Mouse (Mus musculus): ENCODE data around the gene Nme7.
A peak's percentile ranks its signal among the peaks of the same experiment; 100 is the strongest.

Gene Nme7

DNA sequence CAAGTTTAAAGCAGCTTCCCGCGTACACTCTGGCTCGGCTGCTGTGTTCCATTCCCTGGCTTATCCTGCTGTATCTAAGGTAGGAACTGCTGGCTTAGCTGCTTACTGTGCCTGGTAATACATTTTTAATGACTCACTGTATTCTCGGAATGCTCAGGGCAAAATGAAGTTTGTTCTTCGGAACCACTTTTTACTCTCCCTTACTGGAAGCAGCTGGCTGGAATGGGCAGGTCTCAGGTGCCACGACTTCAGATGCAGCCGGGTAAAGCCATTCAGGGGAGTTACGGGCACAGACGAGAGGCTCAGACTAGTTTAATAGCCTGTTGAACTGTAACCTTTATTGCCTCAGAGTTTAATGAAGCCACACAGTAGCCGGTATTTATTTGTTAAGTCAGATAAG lies 17.5 kb downstream of the Nme7 start:
- DNase-seq = no peak

DNA sequence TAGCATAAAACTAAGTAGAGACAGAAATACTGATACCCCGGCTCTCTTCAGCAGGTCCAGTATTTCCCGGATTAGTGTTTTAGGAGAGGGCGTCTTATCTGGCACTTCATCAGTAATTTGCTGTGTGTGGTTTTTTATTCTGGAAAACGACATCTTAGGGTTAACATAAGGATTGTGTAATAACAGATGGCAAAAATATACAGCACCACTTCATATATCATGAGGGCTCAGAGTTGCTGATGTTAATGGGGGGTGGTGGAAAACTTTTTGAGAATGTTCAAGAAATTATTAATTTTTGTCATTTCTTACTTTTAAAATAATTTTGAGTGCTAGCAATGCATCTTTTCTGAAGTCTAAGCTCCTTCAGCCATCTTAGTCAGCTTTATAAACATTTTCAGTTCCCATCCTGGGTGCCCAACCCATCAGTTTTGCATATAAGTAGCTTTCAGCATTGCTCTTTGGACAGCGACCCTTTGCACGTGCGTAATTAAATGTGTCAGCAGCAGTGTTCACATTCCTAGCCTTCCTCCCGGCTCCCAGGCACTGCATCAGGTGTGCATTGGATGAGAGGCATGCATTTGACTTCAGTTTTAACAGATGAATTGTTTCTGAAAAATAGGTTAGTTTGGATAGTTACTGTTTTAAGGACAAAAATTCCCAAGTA lies 19.2 kb downstream of the Nme7 start:
- no peak for DNase-seq

DNA sequence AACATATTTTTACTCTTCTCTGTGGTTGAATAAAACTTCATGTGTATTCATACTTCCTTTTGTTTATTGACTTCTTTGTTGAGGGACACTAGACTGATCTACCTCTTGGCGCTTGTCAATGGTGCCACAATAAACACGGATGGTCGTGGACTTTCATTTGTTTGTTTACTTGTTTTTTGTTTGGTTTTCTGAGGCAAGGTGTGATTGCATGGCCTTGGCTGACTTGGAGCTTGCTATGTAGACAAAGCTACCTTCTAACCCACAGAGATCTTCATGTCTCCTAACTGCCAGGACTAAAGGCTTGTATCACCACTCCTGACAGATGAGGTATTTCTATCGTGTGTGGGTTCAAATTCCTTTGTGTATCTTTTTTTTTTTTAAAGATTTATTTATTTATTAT lies 20.3 kb downstream of the Nme7 start:
- no peak for DNase-seq

DNA sequence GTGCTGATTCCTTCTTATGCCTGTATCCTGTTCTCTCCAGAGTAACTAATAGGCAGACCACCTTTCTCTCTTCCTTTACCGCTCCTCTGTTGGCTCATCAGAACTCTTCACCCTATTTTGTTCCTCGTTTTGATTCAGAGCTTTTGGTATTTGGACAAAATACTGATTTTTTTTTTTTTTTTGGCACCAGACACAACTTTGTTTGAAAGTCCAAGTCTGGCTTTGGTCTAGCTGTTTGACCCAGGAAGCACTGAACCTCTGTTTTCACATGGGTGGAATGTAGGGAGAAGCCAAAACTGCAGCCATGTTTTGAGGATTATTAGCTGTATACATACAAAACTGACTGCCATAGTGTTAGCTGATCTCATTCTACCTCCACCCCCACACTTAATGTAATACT lies 21.0 kb downstream of the Nme7 start:
- no peak for DNase-seq

DNA sequence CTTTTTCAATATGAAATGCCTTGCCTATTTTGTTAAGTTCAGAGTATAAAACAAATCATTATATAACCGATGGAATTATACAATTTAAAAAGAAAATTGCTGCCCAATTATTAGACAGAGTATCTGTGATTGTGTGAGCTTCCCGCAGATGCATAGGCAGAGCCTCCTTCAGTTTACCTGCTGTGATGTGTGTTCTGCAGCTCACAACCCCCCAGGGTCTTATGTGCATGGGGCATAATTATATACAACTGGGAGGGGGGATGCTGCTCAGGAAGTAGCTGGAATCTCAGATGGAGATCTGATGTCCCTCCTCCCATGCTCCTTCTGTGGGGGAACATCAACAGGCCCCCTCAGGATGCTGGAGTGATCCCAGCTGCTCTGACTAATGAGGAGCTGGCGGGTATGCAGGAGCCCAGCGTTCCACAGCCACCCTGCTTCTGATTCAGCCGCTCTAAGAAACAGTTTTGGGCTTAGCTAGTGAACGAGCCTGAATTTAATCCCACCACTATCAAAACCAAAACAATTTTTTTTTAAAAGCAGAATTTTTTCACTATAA lies 22.8 kb downstream of the Nme7 start:
- peak; percentile 23 for DNase-seq

DNA sequence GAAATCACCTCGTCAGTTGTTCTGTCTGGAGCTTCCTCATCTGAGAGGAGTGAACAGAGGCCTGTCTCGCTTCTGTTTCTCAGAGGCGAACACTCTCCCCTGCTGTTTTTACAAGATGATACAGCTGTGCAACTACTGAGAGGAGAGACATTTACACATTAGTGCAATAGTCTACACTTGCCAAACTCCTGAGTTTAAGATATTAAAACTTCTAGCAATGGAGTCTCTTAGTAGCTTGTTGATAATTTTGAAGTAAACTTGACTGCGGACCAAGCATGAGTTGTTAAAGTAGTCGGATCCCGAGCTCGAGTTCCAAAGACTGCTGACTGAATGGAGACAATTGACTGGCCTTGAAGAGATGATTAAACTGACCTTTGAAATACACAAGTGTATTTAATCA lies 23.8 kb downstream of the Nme7 start:
- no peak for DNase-seq

DNA sequence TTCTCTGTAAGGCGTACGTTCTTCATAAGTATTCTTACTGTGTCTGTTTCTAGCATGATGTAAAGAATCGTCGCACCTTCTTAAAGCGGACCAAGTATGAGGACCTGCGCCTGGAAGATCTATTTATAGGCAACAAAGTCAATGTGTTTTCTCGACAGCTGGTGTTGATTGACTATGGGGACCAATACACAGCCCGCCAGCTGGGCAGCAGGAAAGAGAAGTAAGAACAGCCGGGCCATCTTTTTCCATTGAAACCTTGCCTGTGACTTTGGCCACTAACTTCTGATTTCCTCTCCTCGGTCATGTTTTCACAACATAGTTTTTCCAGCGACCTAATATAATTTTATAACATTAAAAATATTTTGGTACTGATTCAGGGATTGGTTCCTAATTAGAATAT lies 28.6 kb downstream of the Nme7 start:
- DNase-seq = no peak

DNA sequence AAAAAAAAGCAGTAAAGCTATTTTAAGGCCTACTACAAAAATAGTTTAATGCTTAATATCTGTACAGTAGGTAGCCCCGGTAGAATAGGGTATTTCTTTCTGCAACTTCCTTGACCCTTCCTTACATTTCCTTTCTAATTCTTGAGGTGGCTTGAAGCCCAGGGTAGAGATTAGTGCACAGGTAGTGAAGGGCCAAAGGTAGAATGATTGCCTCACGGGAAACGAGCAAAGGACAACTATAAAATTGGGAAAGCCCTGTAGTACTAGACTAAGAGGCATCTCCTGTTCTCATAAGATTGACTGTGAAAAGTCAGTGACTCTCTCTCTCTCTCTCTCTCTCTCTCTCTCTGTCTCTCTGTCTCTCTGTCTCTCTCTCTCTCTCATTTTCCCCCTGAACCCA lies 31.5 kb downstream of the Nme7 start:
- DNase-seq = no peak

DNA sequence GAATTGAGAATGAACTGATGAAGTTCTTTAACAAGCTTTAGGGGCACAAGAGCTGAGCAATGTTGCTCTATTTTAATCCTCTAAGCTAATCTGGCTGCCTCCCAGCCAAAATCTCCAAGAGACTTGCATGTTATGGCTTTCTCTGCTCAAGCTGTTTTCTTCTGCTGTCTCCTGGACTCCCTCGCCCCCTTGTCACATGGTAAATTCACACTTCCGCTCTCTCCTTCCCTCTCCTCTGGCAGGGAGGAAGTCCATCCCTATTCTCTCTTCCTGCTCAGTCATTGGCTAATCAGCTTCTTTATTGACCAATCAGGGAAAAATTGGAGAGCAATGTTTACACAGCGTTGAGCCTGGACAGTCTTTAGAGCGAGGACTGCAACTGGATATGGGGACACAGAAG lies 31.9 kb downstream of the Nme7 start:
- DNase-seq = no peak

DNA sequence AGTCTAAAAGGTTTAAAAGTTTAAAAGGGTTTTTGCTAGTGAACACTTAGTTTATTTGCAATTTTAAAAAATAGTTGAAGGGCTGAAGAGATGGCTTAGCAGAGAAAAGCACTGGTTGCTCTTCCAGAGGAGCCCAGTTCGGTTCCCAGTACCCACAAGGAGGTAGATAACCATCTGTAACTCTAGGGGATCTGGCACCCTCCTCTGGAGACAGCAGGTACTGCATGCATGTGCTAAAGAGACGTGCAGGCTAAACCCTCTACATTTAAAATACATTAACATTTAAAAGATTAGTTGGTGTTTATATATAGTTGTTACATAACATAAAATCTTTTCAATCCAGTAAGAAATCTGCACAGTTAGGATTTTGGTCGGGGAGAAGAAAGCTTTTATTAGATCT lies 38.2 kb downstream of the Nme7 start:
- peak; percentile 31 for DNase-seq

DNA sequence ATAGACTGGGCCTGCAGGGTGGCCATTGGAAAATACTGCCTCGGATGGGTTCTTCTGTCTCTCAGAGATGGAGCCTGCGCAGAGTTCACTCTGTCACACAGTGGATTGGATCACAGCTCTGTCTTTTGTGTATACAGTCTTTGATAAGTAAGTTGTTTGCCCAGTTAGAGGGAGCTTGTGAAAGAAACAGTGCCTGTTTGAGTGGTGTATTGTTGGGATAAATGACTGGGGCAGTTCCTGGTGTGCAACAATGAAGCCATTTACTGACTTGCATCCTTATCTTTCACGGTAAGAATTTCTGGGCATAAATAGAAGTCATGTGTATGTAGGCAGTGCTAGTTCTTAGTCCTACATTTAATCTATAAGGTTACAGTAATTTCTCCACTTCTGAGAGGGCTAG lies 49.5 kb downstream of the Nme7 start:
- DNase-seq = no peak

DNA sequence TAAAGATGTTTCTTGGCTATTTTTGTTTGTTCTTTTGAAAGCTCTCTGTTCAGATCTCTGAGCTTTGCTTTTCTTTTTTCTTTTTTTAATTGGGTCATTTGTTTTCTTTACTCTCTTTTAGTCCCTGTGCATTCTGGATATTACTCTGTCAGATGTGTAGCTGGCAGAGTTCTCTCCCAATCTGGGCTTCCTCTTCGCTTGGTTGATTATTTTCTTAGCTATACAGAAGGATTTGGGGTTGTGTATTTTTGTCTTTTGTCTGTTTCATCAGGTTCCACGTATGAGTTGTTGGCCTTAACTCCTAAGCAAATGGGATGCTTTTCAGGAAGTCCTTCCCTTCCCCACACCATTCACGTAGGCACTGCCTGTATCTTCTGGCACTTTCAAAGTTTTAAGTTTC lies 54.1 kb downstream of the Nme7 start:
- no peak for DNase-seq

DNA sequence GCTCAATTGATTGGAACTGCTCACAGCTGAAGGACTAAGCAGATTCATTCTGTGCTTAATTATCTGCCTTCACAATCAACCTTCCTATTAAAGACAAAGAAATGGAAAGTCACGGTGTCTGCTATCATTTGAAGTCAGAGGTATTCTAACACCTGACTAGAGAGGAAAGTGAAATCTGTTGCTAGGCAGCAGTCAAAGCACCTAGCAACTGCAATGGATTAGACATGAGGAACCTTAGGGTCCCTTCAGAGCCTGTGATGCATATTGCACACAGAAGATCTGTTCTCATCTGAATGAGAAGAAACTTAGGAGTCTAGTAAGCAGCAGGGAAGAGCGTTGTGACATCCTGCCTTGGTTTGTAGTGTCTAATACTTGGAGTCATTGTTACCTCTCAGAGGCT lies 58.1 kb downstream of the Nme7 start:
- DNase-seq = no peak

DNA sequence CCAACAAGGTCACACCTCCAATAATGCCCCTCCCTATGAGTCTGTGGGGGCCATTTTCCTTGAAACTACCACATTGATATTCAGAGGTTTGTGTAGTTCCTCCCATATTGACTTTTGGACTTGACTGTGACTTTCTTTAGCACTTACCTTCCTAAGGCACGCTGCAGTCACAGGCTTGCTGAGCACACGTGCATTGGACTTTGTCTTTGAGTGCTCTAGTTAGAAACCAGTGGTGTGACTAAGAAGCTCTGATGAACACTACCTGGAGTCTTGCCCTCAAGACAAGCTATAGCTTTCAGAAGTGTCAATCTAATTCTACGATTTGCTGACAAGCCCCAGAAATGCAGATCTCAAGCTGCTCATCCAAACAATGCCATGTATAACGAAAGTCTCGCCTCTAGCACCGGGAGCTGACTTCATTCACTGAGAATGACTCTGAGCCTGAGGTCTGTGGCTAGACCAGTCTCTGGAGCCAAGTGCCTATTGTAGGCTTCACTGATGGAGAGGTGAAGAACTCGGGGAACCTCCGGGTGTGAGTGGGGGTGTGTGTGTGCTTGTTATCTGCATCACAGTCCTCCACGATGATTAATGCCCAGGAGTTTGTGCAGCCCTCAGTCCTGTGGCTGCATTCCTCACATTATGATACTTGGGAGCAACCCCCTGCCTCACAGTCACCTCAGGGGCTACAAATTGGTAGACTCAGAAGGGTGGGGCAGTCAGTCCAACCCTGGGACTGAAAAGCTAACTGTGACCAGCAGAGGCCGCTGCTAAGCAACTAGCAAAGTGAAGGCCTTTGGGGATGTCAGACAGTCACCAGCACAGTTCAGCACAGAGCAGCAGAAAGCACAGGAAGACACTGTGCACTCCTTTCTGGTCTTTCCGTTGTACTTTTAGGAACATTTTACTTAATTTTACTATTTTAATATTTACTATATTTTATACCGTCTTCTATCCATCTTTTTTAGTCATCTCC lies 62.5 kb downstream of the Nme7 start:
- peak; percentile 79 for DNase-seq

DNA sequence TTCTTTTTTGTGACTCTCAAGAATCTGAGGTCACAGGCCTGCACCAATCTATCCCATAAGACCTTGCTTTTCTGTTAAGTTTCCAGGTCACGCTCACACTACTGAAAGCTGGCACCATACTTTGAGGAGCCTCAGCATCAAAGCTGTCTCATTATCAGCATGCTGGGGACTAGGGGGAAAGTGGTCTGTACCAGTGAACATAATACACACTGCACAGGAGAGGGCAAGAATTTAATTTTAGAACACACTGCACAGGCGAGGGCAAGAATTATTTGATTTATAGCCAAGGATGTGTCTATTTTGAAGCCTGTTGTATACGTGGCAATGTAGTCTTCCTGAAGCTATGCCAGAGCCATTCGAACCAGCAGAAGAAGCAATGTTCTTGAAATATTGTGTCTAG lies 64.2 kb downstream of the Nme7 start:
- DNase-seq = no peak

DNA sequence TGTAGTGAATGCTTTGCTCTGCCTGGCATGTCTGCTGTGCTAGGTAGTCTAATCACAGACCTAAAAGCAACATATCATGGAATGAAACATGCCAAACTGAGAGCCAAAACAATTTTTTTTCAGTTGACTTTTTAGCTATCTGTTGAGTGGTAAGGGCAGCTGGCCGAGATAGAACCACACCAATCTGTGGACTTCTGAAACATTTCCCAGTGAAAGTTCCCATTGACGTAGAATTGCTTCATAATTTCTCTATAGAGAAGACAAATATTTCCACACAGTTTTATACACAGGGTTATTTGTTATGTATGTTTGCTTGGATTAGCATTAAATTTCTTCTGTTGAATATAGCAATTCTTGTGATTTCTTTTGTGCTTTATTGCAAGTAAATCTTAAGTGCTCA lies 65.9 kb downstream of the Nme7 start:
- DNase-seq = no peak

DNA sequence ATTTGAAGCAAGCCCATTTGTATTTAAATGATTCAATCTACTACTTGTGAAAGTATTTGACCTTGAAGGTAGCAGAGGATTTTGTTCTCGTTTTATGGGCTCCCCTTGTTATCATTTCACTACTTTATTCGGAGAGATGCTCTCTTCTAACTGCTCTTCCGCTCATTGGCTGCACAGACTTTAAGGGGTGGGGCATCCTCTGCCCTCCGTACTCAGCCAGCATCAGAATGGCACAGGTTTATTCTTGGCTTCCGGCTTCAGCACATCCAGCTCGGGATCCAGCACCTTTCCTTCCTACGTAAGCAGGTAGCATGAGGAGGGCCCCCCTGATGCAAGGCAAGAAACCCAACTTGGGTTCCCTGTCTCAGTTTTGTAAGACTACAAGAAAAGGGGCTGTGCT lies 69.1 kb downstream of the Nme7 start:
- no peak for DNase-seq

DNA sequence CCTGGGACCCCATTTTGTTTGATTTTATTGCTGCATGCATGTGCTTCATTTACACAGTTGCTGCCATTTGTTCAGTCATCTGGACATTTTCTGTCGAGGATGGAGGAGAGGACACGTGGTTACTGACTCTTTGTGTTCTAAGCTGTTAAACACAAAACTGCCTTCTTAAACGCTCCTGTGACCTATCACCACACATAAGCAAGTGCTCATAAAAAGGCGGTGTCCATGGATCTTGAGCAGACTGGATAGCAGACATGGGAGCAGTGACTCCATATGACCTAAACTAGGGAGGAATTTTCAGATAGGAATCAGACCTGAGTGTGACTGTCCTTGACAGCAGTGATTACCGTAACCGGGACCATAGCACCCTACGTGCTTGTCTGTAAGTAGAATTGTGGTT lies 70.1 kb downstream of the Nme7 start:
- DNase-seq = no peak

DNA sequence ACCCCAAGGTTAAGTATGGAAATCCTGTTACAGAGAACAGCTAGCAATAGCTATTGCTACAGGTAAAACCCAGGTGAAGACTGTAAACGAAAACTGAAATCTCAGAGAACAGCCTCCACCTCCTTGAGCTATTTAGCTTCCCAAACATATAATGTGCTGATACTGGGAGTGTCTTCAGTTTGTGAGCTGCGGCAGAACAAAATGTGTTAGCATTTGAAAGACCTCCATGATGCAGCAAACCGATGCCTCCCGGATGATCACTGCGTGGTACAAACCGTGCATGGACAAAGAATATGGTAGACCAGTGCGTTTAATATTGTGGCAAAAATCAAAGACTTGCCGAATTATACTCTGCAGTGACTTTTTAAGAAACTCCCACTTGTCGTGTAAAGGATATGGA lies 71.7 kb downstream of the Nme7 start:
- DNase-seq = no peak

DNA sequence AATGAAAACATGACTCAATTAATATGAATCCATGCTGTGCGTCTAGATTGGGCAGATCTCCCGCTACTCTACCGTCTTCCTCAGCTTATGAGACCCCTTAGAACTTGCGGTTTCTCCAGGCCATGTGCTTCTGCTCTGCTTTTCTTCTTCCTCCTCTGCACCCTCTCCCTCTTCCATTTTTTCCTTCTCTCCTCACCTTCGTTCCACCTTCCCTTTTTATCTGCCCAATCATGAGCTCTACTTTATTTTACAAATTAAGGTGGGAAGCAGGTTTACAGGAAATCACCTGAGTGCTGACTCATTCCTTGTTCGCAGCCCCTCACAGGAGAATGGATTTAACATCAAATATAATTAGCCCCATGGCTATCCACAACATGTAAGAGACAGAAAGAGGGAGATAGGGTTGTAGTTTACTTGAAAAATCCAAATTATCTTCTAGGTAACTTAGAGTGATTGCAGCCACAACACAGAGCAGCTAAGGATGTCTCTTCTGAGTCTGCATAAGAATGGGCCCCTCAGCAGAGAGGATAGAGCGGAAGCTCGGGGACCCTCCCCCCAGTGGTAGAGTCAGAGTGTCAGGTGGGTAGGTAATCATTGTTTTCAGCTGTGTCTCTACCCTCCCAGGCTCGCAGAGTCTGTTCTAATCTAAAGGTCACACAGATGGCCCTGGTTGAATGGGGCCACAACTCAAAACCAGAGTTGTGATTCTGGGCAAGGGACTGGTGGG lies 73.0 kb downstream of the Nme7 start:
- no peak for DNase-seq

DNA sequence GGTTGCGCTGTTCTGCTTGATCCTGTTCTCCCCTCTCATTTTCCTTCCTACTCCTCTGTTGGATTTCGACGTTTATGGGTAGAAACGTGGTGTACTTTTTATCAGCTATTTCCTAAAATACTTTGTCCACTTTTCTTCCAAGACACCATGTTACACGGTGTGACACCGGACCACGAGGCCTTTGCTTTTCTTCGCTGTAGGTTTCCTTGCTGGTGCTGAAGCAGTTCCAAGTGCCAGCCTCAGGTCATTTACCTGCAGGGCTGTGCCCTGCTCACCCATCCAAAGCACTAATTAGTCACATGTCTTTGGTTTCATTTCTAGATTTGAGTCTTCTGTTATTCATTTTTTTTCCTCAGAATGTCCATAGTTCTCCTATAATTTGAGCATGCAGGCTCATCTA lies 79.7 kb downstream of the Nme7 start:
- DNase-seq = no peak

DNA sequence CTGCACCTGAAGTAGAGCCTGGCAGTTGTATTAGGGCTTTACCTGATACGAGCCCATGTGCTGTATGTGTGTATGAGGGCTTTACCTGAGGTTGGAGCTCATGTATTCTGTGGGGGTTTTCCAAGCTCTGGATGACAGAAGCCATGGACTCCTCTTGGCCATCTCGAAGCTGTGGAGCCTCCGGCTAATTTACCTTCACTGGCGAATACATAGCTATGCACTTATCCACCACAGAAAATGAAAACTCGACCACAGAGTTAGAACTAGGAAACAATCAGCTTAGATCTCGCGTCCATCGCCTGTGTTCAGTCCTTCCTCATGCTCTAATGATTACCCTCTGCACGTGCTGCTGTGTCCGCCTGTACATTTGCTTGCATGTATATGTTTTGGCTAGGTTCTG lies 80.4 kb downstream of the Nme7 start:
- DNase-seq = no peak

DNA sequence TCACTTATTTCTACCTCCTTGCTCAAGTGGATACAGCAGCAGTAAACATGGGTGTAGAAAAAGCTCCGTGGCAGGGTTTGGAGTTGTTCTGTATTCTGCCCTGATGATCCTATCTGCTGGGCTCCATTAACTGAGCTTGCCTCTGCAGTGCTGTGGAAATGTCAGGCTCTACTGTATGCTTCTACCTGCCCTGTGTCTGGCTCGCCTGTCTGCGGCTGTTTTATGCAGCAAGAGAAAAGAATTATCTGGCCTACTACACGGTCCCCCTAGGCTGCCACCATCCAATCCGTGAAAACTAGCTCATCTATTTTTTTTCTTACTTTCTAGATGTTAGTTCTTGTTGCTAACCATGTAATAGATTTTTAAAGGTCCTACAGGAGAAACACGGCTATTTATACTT lies 81.1 kb downstream of the Nme7 start:
- no peak for DNase-seq

DNA sequence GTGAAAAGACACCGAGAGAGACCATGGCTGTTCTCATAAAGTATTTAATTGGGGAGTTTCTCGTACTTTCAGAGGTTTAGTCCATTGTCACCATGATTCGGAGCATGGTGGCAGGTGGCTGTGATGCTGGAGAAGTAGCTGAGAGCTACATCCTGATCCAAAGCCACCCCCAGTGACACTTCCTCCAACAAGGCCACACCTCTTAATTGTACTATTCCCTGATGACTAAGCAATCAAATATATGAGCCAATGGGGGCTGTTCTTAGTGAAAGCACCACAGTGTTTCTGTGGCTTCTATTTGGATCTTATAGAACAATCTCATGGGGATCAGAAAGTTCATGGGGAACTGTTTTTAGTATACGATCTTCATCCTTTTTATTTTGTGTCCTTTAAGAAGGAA lies 85.8 kb downstream of the Nme7 start:
- DNase-seq = no peak
